Mouse (Mus musculus): Measurements from ENCODE around the gene Pcdh11x. TPM values are rescaled to one million over a fixed set of nuclear protein-coding genes. Genes with fewer than 3 reads are reported as not detected.
"Not testable (repeated sequence)": the region's sequence is repeated elsewhere in the genome, so short reads cannot be mapped to it uniquely, and the experiment has no call there.

Pcdh11x gene
- polyA plus RNA-seq (2015; fragmentation: Nextera tagmentation; extraction: Ambion mirVana) = 7.3 and 8.6 TPM in 2 replicates

DNA sequence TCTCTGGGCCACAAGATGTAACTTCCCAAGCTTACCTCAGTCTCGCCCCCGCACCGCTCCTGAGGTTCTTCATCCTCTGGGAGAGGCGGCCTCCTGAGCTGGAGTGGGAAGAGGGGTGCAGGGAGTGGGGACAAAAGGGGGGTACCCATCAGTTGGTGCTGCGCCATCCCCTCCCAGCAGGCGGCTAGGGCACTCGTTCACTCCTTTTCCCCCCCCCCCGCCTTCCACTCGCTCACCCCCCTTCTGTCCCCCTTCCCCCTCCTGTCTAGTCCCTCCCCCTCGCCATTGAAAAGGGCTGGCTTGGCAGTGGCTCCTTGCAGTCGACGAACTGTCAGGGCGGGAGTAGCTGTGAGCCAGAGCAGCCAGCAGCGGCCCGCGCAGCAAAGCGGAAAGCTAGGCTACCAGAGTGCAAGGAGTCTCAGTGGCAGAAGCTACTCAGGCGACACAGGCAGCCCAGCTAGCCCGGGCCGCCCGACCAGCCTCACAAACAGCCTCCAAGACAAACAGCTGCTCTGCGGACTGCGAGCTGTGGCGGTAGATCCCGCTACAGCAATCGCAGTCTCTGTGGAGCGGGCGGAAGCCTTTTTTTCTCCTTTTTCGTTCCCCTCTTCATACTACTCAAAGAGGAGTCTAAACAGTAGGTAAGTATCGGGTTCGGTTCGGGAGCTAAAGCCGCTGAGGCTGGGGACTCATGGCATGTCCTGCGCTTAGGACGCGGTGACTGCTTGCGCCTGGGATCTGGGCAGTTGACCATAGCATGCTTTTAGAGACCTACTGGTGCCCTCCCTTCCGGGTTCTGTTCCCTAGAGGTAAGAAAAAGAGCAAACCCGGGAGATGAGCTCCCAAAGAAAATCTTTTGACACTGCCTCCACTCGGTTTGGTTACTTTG, at the start of gene Pcdh11x:
TSS of gene Pcdh11x (plus strand) at position 249 of the 889 bp plus-strand sequence.
- peak within 1 kb of the TSS; percentile 70 for H3K4me2 ChIP-seq (replicated peaks)
- no peaks in the 10 kb centered on the region for H3K9me3 ChIP-seq (replicated peaks)
- no peaks in the 10 kb centered on the region for H3K4me1 ChIP-seq
- H3K27me3 ChIP-seq = 0 out of 2 replicates have a peak, but pooled peaks cover 6% of the 10 kb centered on the region
- H3K27ac ChIP-seq (replicated peaks) = no peak within 1 kb of the TSS
- H3K4me3 ChIP-seq (replicated peaks) = peak within 1 kb of the TSS; percentile 48
- WGBS = 7% methylated on average over 34 of the region's 40 CpGs
- 0 out of 2 replicates have a peak within 1 kb of the TSS, but pooled peaks have one; percentile 15 for H3K9ac ChIP-seq
- H3K36me3 ChIP-seq = no peaks in the 10 kb centered on the region
- peak; percentile 81 for ATAC-seq (ENCODE audit: insufficient number of reproducible peaks, low FRiP score, low TSS enrichment, low read depth)

DNA sequence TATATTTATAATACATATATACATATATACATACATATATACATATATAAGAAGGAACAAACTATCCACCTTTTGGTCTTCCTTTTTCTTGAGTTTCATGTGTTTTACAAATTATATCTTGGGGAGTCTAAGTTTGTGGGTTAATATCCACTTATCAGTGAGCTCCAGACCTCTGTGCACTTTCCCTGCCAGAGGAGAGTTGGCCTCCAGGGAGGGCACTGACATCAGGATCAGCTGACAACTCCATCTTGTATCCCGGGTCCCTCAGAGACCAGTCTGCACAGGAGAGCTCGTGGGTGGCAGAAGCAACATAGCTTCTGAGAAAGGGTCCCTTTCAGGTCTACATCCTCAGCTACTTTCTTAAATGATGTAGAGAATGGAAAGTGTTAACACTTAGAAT, 30.0 kb upstream of the Pcdh11x start:
- no peaks in the 10 kb centered on the region for H3K9me3 ChIP-seq (replicated peaks)
- H3K27ac ChIP-seq (replicated peaks) = no peak overlapping the region
- no peak overlapping the region for H3K4me2 ChIP-seq (replicated peaks)
- H3K4me1 ChIP-seq = no peaks in the 10 kb centered on the region
- ATAC-seq (ENCODE audit: insufficient number of reproducible peaks, low FRiP score, low TSS enrichment, low read depth) = no peak
- no peak overlapping the region for H3K4me3 ChIP-seq (replicated peaks)
- no peak overlapping the region for H3K9ac ChIP-seq
- H3K36me3 ChIP-seq = no peaks in the 10 kb centered on the region
- WGBS = 65% methylated on average over 2 of the region's 2 CpGs
- H3K27me3 ChIP-seq = no peaks in the 10 kb centered on the region

DNA sequence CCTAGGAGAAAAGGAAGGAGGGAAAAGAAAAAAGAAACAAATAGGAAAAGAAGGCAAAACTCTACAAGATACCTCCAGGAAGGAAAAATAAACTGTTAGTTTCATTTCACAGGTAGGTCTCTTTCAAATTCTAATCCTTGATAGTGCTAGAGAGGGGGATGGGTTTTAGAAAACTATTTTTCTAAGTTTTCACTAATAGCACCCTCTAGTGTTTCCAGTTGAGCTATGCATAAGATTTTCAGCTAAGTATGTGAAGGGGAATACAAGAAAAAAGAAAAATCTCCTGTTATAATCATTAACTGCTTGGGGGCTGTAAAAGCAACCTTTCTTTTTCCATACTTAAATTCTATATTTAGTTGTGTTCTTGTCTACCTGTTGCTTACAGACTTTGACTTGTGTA, 4.5 kb upstream of the Pcdh11x start:
- ATAC-seq (ENCODE audit: insufficient number of reproducible peaks, low FRiP score, low TSS enrichment, low read depth) = no peak
- no peak overlapping the region for H3K4me2 ChIP-seq (replicated peaks)
- no peak overlapping the region for H3K9ac ChIP-seq
- no peak overlapping the region for H3K27ac ChIP-seq (replicated peaks)
- no peaks in the 10 kb centered on the region for H3K27me3 ChIP-seq
- H3K9me3 ChIP-seq (replicated peaks) = no peaks in the 10 kb centered on the region
- no peak overlapping the region for H3K4me3 ChIP-seq (replicated peaks)
- no peaks in the 10 kb centered on the region for H3K4me1 ChIP-seq
- no peaks in the 10 kb centered on the region for H3K36me3 ChIP-seq

DNA sequence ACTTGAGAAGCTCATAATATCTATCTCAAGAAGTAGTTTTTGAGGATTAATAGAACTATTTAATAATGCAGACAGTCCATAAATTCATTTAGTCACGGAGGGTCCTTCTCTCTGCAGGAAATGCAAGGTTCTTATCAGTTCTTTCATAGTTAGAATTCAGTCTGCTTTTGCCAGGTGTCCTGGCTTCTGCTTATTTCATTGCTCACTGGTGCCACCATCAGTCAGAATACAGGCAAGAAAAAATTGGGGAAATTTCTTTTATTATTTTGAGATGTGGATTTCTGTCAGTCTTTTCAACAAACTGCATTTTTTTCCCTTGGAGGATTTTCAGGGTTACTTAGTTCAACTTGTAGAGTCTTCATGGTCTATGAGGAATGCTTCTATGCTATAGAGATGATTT, 2.6 kb upstream of the Pcdh11x start:
- Histone ChIP-seq H3K4me1 (no peaks in the 10 kb centered on the region), H3K9me3 (replicated peaks) (no peaks in the 10 kb centered on the region), H3K4me3 (replicated peaks) (no peak overlapping the region), H3K27me3 (0 out of 2 replicates have a peak, but pooled peaks cover 3% of the 10 kb centered on the region), H3K36me3 (no peaks in the 10 kb centered on the region), H3K27ac (replicated peaks) (no peak overlapping the region), H3K4me2 (replicated peaks) (no peak overlapping the region), H3K9ac (no peak overlapping the region)
- WGBS = 4% methylated on average over 1 of the region's 1 CpGs
- ATAC-seq (ENCODE audit: insufficient number of reproducible peaks, low FRiP score, low TSS enrichment, low read depth) = no peak

DNA sequence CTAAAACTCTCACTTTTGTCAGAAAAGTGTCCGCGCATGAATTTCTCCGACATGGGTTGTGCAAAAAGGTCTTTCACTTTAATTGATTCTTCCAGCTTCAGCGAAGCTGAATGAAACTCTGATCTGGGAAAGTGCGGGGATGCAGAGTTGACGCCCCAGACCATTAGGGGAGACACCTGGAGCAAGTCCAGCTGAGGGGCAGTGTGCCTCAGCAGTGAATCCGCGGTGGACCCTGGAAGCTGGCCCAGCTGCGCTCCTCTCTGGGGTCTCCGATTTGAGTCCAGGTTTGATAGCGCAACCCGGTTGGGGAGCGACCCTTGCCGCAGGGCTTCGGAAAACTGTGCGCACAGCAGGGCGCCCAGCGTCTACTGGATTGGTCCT, 831 bp downstream of the Pcdh11x start:
- WGBS = 14% methylated on average over 18 of the region's 18 CpGs
- 0 out of 2 replicates have a peak, but pooled peaks cover 6% of the 10 kb centered on the region for H3K27me3 ChIP-seq
- peak overlapping the region; percentile 70 for H3K4me2 ChIP-seq (replicated peaks)
- no peaks in the 10 kb centered on the region for H3K9me3 ChIP-seq (replicated peaks)
- H3K9ac ChIP-seq = no peak overlapping the region
- ATAC-seq (ENCODE audit: insufficient number of reproducible peaks, low FRiP score, low TSS enrichment, low read depth) = no peak
- no peak overlapping the region for H3K27ac ChIP-seq (replicated peaks)
- peak overlapping the region; percentile 48 for H3K4me3 ChIP-seq (replicated peaks)
- no peaks in the 10 kb centered on the region for H3K36me3 ChIP-seq
- H3K4me1 ChIP-seq = no peaks in the 10 kb centered on the region

DNA sequence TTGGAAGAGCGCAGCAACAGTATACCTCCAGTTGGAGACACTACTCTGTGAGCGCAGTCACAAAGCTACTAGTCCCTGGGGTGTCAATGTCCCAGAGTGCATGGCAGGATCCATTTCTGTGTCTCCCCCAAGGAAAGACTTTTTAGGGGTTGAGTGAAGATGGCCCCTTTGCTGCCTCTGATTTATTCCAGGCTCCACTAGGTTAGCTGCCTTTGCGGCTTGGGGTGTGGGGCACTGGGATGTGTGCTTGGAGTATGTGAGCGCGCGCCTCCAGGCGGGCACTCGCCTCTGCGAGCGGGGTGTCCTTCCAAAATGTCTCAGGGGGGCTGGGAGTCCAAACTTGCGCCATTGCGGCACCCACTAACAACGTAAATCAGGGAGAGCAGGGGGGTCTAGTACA, 1.6 kb downstream of the Pcdh11x start:
- H3K9ac ChIP-seq = no peak overlapping the region
- H3K36me3 ChIP-seq = no peaks in the 10 kb centered on the region
- H3K4me3 ChIP-seq (replicated peaks) = peak overlapping the region; percentile 48
- 11% methylated on average over 13 of the region's 13 CpGs for WGBS
- peak overlapping the region; percentile 70 for H3K4me2 ChIP-seq (replicated peaks)
- H3K27me3 ChIP-seq = 0 out of 2 replicates have a peak, but pooled peaks cover 6% of the 10 kb centered on the region
- ATAC-seq (ENCODE audit: insufficient number of reproducible peaks, low FRiP score, low TSS enrichment, low read depth) = no peak
- no peaks in the 10 kb centered on the region for H3K4me1 ChIP-seq
- H3K9me3 ChIP-seq (replicated peaks) = no peaks in the 10 kb centered on the region
- H3K27ac ChIP-seq (replicated peaks) = no peak overlapping the region

DNA sequence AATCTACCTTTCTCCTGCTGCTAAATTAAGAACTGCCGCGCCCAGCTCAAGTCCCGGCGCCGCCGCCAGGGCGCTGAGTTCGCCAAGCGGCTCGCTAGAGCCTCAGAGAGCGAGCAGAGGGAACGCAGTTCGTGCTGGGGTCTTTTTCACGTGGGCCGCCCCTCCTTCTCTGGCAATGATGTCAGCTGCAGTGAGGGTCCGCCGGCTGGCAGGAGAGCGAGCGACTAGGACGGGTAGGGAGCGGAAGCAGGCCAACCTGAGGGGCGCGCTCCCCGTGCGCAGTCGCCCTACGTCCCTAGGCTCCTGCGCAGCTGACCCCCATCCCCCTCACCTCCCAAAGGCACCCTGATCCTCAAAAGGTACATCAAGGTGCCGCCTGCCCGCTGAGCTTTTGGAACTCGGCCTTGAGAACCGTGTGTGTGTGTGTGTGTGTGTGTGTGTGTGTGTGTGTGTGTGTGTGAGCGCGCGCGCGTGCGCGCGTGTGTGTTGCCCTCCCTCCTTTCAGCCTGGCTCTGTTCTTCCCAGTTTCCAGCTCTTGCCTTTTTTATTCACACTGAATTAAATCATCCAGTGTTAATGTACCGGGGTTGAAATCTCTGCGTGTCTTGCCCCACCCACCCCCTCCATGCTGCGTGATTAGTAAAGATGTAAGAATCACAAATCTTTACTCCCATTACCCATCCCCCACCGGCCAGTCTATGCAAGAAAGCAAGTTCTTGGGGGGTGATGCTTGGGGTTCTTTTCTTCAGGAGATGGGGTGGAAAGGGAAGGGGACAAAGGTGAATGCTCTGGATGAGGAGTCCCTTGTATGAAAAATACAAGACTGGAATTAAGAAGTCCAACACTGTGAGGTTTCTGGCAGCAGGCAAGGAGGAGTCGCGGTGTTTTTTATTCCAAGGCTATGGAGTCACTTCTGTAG, 3.0 kb downstream of the Pcdh11x start:
- no peaks in the 10 kb centered on the region for H3K4me1 ChIP-seq
- 0 out of 2 replicates have a peak, but pooled peaks cover 6% of the 10 kb centered on the region for H3K27me3 ChIP-seq
- ATAC-seq (ENCODE audit: insufficient number of reproducible peaks, low FRiP score, low TSS enrichment, low read depth) = 0 out of 2 replicates have a peak, but pooled peaks have one; percentile 47
- H3K9ac ChIP-seq = no peak overlapping the region; the same call in 1 of the 2 replicates
- H3K4me3 ChIP-seq (replicated peaks) = peak overlapping the region; percentile 52
- H3K36me3 ChIP-seq = no peaks in the 10 kb centered on the region
- no peak overlapping the region for H3K27ac ChIP-seq (replicated peaks)
- H3K9me3 ChIP-seq (replicated peaks) = no peaks in the 10 kb centered on the region
- 7% methylated on average over 29 of the region's 46 CpGs for WGBS
- H3K4me2 ChIP-seq (replicated peaks) = peak overlapping the region; percentile 70

DNA sequence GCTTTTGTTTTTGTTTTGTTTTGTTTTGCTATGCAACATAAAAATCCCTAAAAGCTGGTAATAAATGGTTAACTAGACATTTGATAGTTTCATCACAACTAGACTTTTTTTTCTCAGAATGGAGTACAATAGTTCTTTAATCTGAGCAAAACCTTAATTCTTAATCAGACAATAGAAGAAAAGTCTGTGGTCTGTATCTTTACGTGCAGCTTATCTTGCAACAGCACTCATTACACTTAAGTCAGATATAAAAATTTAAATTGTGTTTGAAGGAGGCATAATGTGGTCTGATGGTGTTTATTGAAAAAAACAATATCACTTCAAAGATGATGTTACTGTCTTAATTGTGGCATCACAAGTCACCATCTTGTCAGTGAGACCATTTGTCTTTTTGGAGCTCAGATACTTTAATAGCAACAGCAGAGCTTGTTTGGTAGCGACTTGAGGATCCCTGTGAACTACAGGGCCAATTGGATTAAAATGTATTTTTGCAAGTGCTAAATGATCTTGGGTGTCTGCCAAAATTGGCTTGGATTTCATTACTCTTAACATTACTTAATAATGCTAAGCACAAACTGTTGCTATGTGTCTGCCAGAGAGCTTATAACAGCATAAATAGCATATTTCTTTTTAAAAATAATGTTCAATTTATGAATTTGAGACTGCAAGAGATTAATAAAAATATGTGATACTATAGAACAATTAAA, 11.6 kb downstream of the Pcdh11x start:
- H3K4me1 ChIP-seq = no peaks in the 10 kb centered on the region
- 61% methylated on average over 2 of the region's 2 CpGs for WGBS
- H3K36me3 ChIP-seq = no peaks in the 10 kb centered on the region
- no peak for ATAC-seq (ENCODE audit: insufficient number of reproducible peaks, low FRiP score, low TSS enrichment, low read depth)
- H3K9ac ChIP-seq = no peak overlapping the region
- no peaks in the 10 kb centered on the region for H3K9me3 ChIP-seq (replicated peaks)
- H3K4me3 ChIP-seq (replicated peaks) = no peak overlapping the region
- H3K4me2 ChIP-seq (replicated peaks) = no peak overlapping the region
- no peaks in the 10 kb centered on the region for H3K27me3 ChIP-seq
- H3K27ac ChIP-seq (replicated peaks) = no peak overlapping the region

DNA sequence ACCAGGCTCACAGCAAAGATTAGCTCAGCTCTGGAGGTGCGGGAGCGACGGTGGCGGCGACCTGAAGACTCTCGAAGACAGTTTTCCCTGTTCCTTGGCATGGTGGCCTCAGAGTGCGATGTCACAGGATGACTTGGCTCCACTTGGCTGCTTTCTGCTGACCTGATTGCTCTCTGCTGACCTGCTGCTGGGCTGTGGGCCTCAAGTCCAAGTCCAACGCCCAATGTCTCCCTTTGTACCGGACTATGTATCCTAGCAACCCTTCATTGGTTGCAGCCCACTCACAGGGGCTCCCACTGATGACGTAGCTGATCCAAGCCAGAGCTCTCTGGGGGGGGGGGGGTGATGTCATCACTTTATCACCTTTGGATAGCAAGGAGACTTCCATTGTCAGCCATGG, 22.9 kb downstream of the Pcdh11x start, which contains the start of gene H2afb3:
TSS of gene H2afb3 (minus strand) at position 101 of the 400 bp plus-strand sequence.
- H3K9ac ChIP-seq; H3K27ac ChIP-seq (replicated peaks); H3K4me1 ChIP-seq; H3K4me2 ChIP-seq (replicated peaks); H3K4me3 ChIP-seq (replicated peaks); H3K27me3 ChIP-seq; H3K36me3 ChIP-seq; ATAC-seq (ENCODE audit: insufficient number of reproducible peaks, low FRiP score, low TSS enrichment, low read depth); H3K9me3 ChIP-seq (replicated peaks): not testable (repeated sequence)
- 93% methylated on average over 9 of the region's 10 CpGs for WGBS

DNA sequence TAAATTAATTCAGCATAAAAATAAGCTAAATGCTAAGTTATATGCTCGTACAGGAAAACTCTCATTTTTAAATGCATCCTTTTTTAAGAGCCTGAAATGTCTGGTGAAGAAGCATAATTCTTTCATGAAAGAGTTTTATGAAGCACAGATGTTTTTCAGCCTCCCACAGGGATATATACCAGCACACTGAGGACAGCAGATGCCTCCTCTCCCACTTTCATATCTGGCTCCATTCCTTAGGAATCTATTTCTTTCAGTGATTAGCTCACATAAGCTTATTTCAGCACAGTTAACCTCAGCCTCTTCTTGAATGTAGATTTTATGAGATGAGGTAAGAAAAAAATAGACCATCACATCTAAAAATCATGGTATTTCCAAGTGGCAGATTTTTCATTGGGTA, 176.2 kb downstream of the Pcdh11x start:
- WGBS = 45% methylated on average over 1 of the region's 1 CpGs
- Histone ChIP-seq H3K4me1 (no peaks in the 10 kb centered on the region), H3K27ac (replicated peaks) (no peak overlapping the region), H3K9me3 (replicated peaks) (no peaks in the 10 kb centered on the region), H3K4me3 (replicated peaks) (no peak overlapping the region), H3K36me3 (no peaks in the 10 kb centered on the region), H3K4me2 (replicated peaks) (no peak overlapping the region), H3K27me3 (no peaks in the 10 kb centered on the region), H3K9ac (no peak overlapping the region)
- ATAC-seq (ENCODE audit: insufficient number of reproducible peaks, low FRiP score, low TSS enrichment, low read depth) = no peak

Measured in embryonic facial prominence, embryonic 15.5 days (tissue).